Mouse (Mus musculus) kidney, postnatal 4 days (tissue): ENCODE data around the gene Ift172.

ENCODE experiments used
- DNase-seq, 2 experiments: peaks; one replicate each; pipeline ENCODE4 v3.0.0; 2021; ENCODE audit warnings: mixed read lengths in 2 of 2

The Ift172 gene

DNA sequence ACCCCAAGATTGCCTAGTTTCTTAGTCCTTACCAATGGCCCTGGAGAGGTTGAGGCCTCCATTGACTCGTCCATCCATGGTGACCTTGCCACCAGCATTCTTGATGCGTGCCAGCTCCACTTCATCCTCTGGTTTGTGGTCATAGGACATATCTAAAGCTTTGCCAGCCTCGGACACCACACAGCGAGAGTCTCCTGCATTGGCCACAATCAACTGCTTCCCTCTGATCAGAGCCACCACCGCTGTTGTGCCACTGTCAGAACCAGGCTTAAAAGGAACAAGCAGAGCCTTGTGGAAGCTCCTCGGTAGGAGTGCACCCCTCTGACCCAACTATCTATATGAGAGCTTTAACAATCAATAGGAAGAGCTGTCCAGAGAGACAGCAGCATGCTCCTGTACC, 86.5 kb downstream of the Ift172 start:
- no peak for DNase-seq

DNA sequence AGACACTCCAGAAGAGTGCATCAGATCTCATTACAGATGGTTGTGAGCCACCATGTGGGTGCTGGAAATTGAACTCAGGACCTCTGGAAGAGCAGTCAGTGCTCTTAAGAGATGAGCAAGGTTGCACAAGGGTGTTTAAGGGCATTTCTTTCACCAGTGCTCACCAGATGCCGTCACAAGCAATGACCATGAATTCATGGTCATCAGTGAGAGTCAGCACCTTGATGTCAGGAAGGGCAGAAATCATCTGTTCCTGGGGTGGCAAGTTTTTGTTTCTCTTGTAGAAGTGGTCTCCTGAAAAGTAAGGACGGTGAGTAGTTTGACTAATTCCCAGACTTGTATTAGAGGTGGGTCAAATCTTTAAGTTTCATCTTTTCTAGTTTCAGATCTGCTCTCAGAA, 87.0 kb downstream of the Ift172 start:
- no peak for DNase-seq
